Mouse (Mus musculus) liver, postnatal 0 days (tissue): ENCODE results near the gene Abr.

Source experiments
- CTCF ChIP-seq: sonication (generic); IDR thresholded peaks from 2 replicates; pipeline ENCODE4 v1.5.1; 2016; ENCODE audit warnings: antibody characterized with exemption, low read depth
- EP300 ChIP-seq: IDR thresholded peaks from 2 replicates; pipeline ENCODE4 v1.6.1; 2016; ENCODE audit warnings: antibody characterized with exemption, low read depth, mild to moderate bottlenecking

GRCm38 (mm10) chr11:76459489-76459888 is 162.6 kb downstream of the Abr start:
- TF ChIP-seq CTCF = no peak
- TF ChIP-seq EP300 = no peak
